Mouse (Mus musculus) left cerebral cortex, adult 6 months (tissue): ENCODE measurements around the gene Snx14. TPM values are rescaled to one million over a fixed set of nuclear protein-coding genes. Genes with fewer than 3 reads are reported as not detected.

Experiments used
- long read RNA-seq, 2 experiments: library from polyadenylated mRNA; unstranded; transcript quantifications; one replicate each; pipeline ENCODE4 v2.0.0; 2019 to 2020
- polyA plus RNA-seq: library from polyadenylated mRNA; unstranded; fragments of <200 nt; fragmentation: Nextera tagmentation; gene quantifications from 2 replicates; pipeline ENCODE4 v1.2.3, GENCODE M21; 2021

Snx14 gene
- 24.5 and 25.8 TPM in 2 replicates for polyA plus RNA-seq
- long read RNA-seq, experiment 1, transcript Snx14-207 (29 exons, 3,082 nt), result major isoform, 149 of 216 reads
- long read RNA-seq, experiment 1, transcript Snx14-204 (28 exons, 3,109 nt), result minor isoform, 33 of 216 reads
- long read RNA-seq, experiment 1, partial matches to known transcripts, result 19 of 216 reads
- long read RNA-seq, experiment 1, other reads (novel, unspliced or antisense), result 13 of 216 reads
- long read RNA-seq, experiment 2, transcript Snx14-207 (29 exons, 3,082 nt), result major isoform, 25 of 58 reads
- long read RNA-seq, experiment 2, partial matches to known transcripts, result 27 of 58 reads
- long read RNA-seq, experiment 2, other reads (novel, unspliced or antisense), result 3 of 58 reads

GRCm38 (mm10) chr9:88438555-88439237 is at the start of gene Snx14:
Gene Snx14, minus strand, starts transcription at chr9:88438958.

GRCm38 (mm10) chr9:88482230-88482828 is 43.6 kb upstream of the Snx14 start, which contains the start of gene Syncrip:
Gene Syncrip, minus strand, starts transcription at chr9:88482574.

DNA sequence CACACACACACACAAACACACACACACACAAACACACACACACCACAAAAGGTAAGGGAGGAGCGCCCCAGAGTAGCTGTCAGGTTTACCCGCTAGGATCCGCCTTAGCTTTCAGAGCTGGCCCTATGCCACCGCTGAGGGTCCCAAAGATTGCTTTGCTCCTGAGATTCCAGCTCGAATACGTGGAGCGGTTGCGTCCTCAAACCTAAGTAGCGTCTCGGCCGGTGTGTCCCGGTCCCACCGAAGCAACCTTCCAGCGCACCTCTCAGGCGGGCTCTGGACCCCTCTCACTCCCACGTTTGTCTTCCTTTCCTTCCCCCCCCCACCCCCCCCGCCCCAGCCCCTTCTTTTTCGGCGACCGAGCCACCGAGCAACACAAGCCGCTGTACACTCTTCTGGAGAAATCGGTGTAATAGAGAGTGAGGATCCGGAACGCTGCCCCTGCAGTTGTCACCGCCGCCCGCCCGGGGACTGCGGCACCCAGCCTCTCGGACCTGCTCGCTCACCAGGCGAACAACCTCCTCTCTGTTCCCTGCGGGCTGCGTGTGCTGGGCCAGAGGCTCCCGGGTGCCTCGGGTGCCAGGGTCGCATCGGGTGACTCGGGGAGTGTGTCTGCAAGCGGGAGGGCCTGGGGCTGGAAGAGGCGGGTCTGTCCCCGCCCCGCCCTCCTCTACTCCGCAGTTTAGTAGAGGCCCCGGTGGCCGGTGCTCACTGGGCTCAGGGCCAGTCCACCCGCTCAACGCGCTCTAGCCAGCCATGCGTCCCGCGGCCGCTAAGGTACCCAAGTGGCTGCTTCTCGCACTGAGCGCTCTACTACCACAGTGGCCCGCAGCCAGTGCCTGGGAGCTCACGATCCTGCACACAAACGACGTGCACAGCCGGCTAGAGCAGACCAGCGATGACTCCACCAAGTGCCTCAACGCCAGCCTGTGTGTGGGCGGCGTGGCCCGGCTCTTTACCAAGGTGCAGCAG is 111.5 kb downstream of the Snx14 start, which contains the start of gene Nt5e:
Nt5e (plus strand) TSS at position 268 of the 972 bp plus-strand sequence.

Other genes starting within 250 kb of the Snx14 start
- 1.1 and 1.8 TPM in 2 replicates for gene Nt5e, start 111.8 kb downstream of the Snx14 start, polyA plus RNA-seq
- gene Gm20537, start 17.7 kb upstream of the Snx14 start, polyA plus RNA-seq, result not detected in 2 replicates
- 13.5 and 16.0 TPM in 2 replicates for gene Syncrip, start 43.6 kb upstream of the Snx14 start, polyA plus RNA-seq
- gene Zfp949, start 109.1 kb upstream of the Snx14 start, polyA plus RNA-seq, result 8.0 and 9.5 TPM in 2 replicates
- 0.10 TPM in 1 of 2 replicates, not detected in the other for gene Trim43a, start 141.9 kb upstream of the Snx14 start, polyA plus RNA-seq